Mouse (Mus musculus): Measurements from ENCODE around the gene Neu2.

DNA sequence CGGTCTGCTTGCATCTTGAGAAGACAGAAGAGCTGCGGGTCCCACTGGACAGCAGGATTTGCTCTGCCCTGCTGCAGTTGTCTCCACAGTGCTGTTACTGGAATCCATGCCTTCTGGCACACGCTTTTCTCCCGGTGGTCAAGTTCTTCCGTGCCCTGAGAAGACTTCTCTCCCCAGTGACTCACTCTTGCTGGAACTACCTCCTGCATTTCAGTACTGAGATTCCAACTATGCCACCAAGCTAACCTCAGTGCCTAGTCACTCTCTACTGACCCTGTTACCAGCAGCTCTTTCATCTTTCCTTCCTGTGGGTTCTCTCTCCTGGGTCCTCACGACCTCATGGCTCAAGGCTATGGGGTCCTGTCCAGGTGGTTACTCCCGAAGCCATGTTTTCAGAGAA is 133.3 kb downstream of the Neu2 start:
- TF ChIP-seq CTCF (IDR thresholded peaks at IDR 0.05; ENCODE audit: low read depth) (no peak), EP300 (IDR thresholded peaks at IDR 0.05; ENCODE audit: low read depth) (no peak)

Data from liver, postnatal 0 days (tissue).